Mouse (Mus musculus) ZHBTc4 (cell line): ENCODE measurements around the gene Gcnt4.

Source experiments
- DNase-seq: peaks from one replicate; pipeline ENCODE4 v3.0.0-alpha.2; 2011; ENCODE audit warnings: low read depth, low spot score

Gene Gcnt4

DNA sequence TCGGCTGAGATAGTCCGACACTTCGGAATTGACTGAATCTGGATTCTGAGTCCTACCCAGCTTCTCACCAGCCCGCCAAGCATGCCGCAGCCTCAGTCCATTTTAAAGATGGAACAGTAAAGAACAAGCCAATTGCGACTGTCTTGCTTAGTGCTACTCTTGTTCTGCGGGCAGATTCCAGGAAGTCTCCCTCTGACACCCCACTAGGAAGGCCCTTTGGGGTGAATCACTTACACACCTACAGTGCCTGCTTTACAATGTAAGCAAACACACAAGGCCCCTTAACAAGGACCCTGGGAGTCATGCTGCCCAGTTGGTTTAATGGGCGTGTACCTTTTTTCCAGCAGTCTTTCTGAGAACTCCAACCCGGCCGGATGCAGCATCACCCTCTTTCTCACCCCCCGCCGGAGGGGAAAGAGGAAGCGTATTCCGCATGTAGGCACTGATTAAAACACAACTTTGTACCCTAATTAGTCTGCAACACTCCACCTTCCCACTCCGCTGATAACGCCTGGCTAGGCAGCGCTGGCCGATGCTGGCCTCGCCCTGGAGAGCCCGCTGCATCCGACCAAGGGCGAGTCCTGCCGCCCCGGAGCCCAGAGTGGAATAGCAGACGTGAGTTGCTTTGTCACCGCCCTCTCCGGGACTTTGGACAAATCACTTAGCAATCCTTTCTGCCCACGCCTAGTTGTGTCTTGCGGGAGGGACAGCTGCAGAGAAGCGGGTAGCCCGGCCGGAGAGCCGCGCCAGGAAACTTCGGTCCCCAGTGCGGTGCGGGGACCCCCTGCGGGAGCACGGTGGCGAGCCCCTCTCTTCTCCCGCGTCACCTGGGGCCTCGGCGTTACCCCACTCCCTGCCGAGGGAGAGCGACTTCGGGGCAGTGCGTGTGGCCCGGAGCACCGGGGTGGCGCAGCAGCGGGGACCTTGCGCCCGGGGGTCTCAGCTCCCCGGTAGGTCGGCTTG is at the start of gene Gcnt4:
Gcnt4 (plus strand) TSS at position 691 of the 963 bp plus-strand sequence.
- DNase-seq = peak; percentile 82

DNA sequence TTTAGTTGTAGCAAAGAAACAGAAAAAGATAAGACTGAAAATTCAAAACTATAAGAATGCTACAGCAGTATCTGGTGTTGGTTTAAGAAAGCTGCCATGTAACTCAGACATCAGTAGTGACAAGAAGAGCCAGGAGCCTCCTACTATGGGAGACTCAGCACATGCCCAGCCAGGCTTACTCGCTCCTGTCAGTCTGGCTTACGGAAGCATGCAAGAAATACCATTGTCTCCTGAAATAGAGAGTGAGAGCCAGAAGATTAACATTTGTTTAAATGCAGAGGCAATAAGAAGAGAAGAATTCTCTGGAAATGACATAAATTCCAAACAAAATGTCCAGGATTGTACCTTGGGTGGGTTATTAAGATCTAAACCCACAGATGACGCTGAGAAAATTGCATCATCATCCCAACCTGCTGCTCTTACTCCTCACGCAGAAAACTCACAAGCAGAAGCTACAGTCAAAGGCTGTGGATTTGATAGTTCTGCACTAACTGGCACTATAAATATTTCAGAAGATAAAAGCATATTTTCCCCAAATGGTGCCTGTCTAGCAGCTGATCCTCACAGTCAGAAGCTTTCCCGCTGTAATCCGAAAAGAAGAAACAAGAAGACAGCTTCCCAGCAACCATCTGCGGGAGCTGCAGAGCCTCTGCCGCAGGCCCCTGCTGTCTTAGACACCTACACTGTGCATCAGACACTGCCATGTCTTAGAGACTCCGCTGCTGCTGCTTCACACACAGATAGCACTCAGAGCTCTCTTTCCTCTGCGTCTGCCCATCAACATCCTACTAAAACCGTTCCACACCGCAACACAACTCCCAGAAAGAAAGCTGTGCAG is 46.0 kb upstream of the Gcnt4 start:
- no peak for DNase-seq

DNA sequence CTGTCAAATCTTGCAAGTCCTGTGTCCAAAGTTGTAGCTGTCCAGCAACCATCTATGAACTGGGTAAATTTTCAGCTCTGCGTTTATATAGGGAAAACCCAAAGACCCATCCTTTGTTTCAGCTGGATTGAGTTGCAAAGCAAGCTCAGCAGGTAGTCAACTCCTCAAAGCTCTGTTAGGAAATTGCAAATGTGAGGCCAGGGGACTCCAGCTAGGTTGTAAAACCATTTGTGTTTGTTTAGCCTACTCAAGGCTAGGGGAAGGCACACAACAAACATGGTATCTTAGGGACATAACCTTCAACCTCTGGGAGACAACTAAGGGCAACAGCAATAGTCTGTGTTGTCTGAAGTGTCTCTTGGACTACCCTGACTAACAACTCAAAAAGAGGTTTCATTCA is 40.0 kb upstream of the Gcnt4 start:
- DNase-seq = peak; percentile 87

DNA sequence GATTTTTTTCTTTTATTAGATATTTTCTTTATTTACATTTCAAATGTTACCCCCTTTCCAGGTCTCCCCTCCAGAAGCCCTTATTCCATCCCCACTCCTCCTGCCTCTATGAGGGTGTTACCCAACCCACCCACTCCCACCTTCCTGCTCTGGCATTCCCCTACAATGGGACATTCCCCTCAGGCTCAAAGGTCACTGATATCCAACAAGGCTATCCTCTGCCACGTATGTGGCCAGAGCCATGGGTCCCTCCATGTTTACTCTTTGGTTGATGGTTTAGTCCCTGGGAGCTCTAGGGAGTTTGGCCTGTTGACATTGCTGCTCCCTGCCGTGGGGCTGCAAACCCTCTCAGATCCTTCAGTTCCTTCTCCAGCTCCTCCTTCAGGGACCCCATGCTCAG is 34.5 kb upstream of the Gcnt4 start:
- no peak for DNase-seq

DNA sequence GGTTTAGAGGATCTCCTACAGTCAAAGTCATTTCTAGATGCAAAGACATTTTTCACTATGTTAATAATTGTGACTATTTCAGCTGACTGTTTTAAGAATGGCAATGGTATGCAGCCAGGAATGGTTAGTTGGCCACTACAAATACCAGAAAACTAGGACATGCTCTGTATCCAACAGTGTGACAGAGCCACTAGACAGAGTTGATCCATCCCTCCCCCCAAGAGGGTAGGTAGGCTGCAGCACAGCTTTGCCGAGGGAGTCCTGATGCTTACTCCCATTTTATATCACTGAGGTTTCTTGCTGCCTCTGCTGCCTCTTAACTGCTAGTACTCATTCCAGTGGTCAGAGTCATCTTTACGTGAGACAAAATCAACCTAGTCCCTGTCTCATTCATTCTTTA is 29.3 kb upstream of the Gcnt4 start:
- no peak for DNase-seq

DNA sequence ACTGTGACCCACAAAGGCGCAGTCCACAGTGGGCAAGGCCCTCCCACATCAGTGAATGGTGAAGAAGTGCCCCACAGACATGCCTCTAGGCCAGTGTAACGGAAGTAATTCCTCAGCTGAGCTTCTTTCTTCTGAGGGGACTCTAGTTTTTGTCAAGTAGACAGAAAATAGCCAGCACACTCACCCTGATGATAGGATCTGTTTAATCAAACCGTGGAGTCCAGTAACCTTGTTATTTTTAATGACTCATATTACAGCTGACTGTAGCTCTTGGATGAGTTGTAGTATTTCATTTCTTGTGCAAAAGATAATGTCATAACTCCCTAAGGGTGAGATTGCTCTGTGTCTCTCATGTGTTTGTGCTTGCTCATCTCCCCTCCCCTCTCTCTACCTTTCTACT is 17.8 kb upstream of the Gcnt4 start:
- no peak for DNase-seq

DNA sequence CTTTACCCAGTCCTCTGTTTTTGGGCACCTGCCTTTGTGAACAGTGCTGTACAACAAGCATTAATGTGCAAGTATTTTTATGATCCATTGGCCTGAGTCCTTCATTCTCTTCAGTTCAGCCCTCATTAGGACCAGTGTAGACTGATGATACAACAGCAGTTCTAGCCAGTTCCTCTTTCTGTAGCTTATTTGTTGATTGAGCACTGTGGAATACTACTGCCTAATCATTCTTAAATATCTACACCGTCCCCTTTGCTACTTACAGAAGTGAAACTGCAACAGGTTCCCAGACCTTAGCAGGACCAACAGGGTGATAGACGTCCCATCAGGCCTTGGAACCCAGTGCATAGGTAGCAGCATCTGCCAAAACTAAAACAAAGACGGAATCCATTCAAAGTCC is 13.3 kb upstream of the Gcnt4 start:
- no peak for DNase-seq

DNA sequence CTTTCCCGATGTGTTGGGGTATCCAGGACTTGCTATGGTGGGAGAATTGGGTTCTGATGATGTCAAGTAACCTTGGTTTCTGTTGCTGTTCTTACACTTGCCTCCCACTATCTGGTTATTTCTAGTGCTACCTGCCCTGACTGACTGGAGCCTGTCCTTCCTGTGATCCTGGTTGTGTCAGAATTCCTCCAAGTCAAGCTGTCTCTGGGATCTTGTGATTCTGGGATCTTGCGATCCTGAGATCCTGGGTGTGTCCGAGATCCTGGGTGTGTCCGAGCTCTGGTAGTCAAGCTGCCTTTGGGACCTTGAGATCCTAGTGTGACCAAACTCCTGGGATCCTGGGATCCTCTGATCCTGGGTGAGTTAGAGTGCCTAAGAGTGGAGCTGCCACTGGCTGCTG is 1.4 kb upstream of the Gcnt4 start:
- DNase-seq = peak; percentile 54

DNA sequence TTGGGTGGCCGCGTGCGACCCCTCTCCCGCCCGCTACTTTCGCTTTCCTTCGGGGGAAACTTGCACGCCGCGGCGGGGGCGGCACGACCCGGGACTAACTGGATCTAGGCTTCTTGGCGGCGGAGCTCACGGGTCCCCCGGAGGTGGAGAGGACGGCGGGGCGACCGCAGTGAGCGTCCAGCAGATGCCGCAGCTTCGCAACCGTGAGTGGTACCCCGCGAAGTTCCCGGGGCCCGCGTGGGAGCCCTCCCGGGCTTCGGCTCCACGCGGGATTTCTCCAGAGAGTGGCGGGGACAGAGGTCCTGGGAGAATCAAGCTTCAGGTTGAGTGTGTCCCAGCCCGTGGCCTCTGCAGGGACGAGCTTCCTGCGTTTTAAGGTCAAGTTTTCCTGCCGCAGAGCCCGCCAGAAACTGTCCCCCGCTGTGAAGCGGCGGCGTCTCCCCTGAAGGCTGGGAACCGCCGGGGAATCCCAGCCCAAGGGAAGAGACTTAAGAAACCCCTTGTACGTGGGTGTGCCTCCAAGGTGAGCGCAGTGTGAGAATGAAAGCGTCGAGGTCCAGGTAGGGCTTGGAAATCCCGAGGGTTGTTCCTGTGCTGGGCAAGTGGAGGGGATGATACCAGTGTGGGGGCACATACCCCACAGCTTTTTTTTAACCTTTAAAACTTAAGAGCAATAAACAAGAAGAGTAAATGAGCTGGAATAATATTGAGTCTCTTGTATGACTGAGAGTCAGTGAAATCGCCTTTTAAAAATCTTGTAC is 676 bp downstream of the Gcnt4 start:
- peak; percentile 61 for DNase-seq

DNA sequence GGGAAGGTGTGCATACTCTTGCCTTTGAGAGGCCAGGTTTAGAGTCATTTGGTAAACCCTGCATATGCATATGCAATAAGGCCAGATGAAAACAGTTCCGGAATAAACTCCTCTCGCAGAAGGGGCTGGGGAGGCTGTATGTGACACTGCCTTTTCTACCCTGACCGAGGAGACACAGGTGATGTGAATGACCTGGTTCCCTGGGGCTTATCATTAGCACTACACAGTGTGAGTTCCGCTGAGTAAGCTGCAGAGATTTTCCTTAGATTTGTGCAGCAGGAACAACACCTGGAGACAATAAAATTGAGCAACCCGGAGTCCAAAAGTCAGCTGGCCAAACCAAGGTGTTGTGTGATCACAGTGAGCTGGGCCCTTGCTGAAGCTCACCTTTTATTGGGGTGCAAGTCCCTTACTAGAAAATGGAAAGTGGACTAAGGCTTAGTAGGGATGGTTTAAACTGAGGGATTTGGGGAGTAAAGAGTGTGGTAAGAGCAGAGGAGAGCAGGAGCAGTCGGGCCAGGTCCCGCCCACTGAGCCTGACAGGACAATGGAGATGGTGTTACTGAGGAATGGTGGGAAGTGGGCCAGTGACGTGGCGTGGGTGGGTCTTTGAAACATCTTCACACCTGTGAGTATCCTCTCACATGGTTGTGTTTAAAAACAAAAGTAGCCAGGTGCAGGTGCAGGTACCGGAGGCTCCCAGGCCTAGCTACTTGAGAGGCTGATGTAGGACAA is 1.7 kb downstream of the Gcnt4 start:
- DNase-seq = peak; percentile 43

DNA sequence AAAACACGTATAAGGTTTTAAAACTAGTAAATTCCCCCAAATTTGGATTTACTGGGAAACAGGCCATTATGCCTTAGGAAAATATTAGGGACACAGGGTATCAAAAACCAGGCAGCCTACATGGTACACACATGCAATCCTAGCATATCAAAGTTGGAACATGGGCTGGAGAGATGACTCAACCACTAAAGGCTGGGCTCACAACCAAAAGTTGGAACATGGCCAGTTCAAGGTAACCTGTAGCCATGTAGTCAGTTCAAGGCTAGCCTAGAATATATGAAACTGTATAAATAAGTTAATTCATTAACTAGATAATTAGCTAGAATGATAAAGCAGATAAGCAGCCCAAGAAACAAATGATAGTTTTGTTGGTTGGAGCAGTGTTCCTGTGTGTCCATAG is 3.3 kb downstream of the Gcnt4 start:
- DNase-seq = no peak

DNA sequence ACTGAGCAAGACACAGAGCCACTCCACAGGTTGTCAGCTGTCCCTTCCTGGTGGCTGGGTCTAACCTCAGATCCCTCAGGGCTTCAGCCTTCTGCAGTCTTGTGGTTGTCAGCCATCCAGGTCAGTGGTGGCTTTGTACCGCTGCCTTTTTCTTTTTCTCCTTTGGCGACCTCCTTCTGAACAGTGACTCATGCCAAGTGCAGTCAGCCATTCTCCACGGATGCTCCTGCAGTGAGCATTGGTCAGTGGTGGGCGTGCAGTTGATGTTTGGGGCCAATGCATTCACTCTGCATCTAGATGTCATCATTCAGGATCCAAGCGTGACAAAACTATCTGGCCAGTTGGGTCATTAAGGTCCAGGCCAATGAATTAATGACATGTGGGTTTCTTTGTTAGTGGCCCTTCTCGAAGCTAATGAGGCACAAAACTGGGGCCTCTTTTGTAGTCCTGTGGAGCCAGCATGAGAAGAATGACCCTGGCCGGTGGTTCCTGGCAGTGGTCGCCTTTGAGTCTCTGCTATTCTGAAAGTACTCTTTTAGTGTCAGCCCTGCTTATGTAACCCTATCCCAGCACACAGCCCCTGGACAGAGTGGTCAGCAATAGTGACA is 4.0 kb downstream of the Gcnt4 start:
- no peak for DNase-seq

DNA sequence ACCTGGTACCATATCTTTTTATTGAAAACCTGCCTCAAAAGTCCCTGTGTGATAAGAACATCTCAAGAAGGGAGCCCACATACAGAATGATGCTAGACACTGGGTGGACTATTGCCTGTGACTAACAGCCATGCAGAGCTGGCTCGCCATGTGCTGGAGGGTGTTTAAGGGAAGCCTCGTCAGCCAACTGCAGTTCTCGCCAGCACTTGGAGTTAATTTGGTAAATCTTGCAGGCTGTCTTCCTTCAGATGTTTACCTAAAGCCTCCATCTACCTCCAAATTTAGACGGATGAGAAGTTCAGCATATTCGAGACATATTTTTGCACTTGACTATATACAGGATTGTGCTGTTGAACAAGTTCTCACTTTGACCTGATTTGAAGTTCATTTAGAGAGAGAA is 8.3 kb downstream of the Gcnt4 start:
- no peak for DNase-seq

DNA sequence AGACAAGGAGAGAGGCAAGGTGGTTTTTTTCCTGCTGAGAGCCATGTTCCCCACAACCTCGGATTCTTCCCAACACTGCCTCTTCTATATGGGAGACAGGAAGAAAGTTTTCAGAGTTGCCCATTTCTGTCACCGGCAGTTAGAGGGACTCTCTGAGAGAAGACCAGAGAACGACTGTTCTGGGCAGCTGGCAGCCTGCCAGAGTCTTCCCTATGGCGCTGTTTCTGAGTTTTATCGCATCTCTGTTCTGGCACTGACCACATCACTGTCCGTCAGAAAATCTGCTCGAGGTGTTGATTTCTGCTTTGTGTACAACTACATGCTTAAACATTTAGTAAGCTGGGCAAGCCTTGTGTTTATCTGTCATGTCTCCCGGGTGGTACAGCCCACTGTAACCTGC is 8.9 kb downstream of the Gcnt4 start:
- DNase-seq = no peak

DNA sequence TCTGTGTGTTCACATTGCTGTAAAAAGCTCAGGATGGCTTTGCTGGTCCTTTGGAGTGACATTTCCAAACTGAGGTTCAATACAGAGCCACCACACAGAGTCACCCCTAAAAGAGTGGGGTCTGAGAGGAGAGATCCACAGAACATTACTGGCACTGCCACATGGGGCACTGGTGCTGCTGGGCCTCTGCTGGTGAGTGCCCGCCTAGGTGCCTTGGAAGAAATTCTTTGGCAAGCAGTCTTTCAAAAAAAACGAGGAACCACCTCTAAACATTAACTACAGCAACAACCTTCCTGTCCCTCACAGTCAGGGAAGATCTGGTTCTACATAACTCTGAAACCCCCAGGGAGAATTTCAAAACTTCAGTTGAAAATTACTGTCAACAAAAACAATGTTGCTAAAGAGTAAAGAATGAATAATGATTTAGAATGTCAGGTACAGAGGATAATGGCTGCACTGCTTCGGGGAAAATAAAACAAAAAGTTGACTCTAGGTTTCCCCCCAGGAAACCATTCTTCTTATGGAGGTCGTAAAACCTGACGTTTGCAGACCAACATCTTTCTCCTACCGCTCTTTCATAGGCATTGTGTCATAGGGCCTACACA is 11.8 kb downstream of the Gcnt4 start:
- no peak for DNase-seq

DNA sequence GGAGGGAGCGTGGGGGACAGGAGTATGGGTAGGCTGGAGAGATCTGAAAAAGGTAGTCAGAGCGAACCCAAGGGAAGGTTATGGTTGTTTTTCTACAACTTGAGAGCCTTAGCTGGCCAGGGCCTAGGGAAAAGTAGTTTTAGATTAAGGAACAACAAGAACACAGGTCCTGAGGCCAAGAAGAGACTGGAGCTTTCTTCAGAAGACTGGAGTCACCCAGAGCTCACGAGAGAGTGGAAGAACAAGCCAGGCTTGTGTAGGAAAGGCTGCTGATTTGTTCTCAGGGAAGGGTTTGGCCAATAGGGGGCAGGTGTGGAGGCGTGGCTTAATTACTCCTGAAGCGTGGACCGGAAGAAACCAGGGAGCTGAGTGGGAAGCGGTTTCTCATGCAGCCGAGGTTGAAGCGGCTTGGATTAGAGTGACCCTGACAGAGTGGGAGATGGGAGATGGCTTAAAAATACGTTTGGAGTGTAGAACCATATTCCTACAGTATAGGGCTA is 12.6 kb downstream of the Gcnt4 start:
- peak; percentile 65 for DNase-seq

DNA sequence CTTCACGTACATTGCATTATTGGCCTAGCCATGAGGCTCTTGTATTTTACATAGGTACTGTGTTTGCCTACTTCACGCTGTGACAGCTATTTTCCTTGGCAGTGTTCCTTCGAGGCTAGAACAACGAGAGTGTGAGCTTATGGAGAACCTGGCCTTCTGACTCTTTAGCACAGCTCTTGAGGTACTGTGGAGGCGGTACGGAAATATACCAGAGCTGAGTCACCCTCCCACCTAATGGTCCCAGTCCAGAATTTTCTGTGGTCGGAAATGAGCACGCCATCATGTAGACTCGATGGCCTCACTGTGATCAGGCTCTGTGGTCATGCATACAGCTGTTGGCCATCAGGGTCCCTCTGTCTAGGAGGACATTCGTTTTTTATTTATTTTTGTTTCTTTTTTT is 15.2 kb downstream of the Gcnt4 start:
- DNase-seq = no peak

DNA sequence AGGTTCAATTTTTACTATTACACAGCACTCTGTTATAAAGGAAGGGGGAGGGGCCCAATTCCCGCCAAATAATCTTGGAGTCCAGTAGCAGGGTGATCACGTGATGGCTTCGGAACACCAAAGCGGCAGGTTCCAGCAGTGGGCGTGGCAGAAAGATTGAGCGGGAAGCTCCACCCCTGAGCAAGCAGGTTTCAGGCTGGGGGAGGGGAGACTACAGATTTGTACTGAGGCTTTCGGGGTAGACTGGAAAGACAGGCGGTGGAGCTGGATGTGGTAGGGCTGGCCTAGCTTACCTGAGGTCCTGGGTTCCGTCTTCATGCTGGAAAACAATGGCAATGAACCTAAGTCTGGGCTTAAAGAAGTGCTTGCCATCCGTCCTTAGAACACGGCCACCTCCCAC is 17.0 kb downstream of the Gcnt4 start:
- peak; percentile 63 for DNase-seq

DNA sequence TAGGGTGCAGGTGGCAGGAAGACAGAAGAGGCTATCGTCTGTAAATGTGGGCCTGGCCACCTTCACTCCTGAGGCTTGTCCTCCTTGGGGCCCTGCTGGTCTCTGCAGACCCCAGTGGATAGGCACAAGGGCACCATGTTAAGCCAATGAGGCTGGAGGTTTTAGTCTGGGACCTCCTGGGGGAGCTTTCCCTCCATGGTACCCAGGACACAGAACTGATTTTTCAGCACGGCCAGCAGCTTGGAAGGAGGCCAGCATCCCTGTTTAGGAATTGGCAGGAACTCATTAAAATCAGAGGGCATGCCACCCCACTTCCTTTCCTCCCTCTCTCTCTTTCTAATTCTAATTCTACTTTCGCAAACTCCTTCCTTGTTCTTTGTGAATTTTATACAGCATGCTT is 19.1 kb downstream of the Gcnt4 start:
- no peak for DNase-seq

DNA sequence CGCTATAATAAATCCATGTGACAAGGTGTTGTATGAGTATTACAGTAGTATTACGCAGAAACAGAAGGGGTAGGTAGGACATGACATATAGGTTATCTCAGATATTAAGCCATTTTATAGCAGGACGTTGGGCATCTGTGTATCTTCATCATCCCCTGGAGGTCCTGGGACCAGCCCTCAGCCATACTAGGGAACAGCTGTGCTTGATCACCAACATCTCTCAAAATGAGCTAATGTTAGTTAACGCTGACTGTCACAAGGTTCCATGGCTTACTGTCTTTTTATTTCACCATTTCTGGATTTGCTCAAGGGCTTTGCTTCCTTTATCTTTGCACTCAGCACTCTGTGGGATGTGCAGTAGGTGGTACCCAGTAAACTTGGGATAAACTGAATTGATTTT is 21.3 kb downstream of the Gcnt4 start:
- DNase-seq = no peak
